Mouse (Mus musculus) intestine, postnatal 0 days (tissue): ENCODE data around the gene Rnd1. TPM values are rescaled to one million over a fixed set of nuclear protein-coding genes. Genes with fewer than 3 reads are reported as not detected.
A peak's percentile ranks its signal among the peaks of the same experiment; 100 is the strongest.

ENCODE experiments used
- ATAC-seq: fragments of 200-750 bp; cut with Nextera tagmentation; 2 replicates; pipeline ENCODE4 v1.8.0; 2017; ENCODE audit warnings: mild to moderate bottlenecking, moderate TSS enrichment, moderate library complexity
- H3K27ac ChIP-seq: fragments of 300-500 bp; sonication (generic); 2 replicates; pipeline ENCODE4 v1.5.1; 2014; ENCODE audit warnings: mild to moderate bottlenecking, low read depth, low read length, moderate library complexity
- H3K27me3 ChIP-seq: fragments of 300-500 bp; sonication (generic); replicated peaks from 2 replicates; pipeline ENCODE4 v1.6.1; 2014; ENCODE audit warnings: low read length, mixed read lengths; ENCODE audit not compliant: control insufficient read depth, insufficient read depth
- H3K36me3 ChIP-seq: fragments of 300-500 bp; sonication (generic); 2 replicates; pipeline ENCODE4 v1.6.1; 2014; ENCODE audit warnings: mild to moderate bottlenecking, moderate library complexity; ENCODE audit not compliant: control insufficient read depth, insufficient read depth
- H3K4me1 ChIP-seq: fragments of 300-500 bp; sonication (generic); replicated peaks from 2 replicates; pipeline ENCODE4 v1.6.1; 2014; ENCODE audit warnings: antibody characterized with exemption, low read length, mixed read lengths; ENCODE audit not compliant: control insufficient read depth, insufficient read depth
- H3K4me2 ChIP-seq: fragments of 300-500 bp; sonication (generic); replicated peaks from 2 replicates; pipeline ENCODE4 v1.6.1; 2014; ENCODE audit warnings: low read depth, mild to moderate bottlenecking, moderate library complexity
- H3K4me3 ChIP-seq: fragments of 300-500 bp; sonication (generic); 2 replicates; pipeline ENCODE4 v1.5.1; 2014; ENCODE audit warnings: low read depth, low read length
- H3K9ac ChIP-seq: fragments of 300-500 bp; sonication (generic); 2 replicates; pipeline ENCODE4 v1.6.1; 2014; ENCODE audit warnings: mild to moderate bottlenecking, low read depth, low read length
- H3K9me3 ChIP-seq: fragments of 300-500 bp; sonication (generic); 2 replicates; pipeline ENCODE4 v1.6.1; 2016; ENCODE audit warnings: mixed run types; ENCODE audit not compliant: control insufficient read depth
- CTCF ChIP-seq: sonication (generic); IDR thresholded peaks from 2 replicates; pipeline ENCODE4 v1.5.1; 2016; ENCODE audit warnings: low read depth, mild to moderate bottlenecking, control low read depth, antibody characterized with exemption, moderate library complexity
- whole genome bisulfite sequencing: fragments of 180-500 bp; shearing (Covaris S2); extraction: QIAGEN DNeasy Blood & Tissue Kit; methylation state at CpG from one replicate; pipeline ENCODE4 v1.1.7; 2014; 5-methylcytosine and 5-hydroxymethylcytosine counted together
- polyA plus RNA-seq: library from polyadenylated mRNA; unstranded; fragments of >200 nt; fragmentation: Nextera tagmentation; extraction: Ambion mirVana; gene quantifications from 2 replicates; pipeline ENCODE4 v1.2.1, GENCODE M21; 2015

Gene Rnd1
- polyA plus RNA-seq, result 1.1 and 1.4 TPM in 2 replicates

DNA sequence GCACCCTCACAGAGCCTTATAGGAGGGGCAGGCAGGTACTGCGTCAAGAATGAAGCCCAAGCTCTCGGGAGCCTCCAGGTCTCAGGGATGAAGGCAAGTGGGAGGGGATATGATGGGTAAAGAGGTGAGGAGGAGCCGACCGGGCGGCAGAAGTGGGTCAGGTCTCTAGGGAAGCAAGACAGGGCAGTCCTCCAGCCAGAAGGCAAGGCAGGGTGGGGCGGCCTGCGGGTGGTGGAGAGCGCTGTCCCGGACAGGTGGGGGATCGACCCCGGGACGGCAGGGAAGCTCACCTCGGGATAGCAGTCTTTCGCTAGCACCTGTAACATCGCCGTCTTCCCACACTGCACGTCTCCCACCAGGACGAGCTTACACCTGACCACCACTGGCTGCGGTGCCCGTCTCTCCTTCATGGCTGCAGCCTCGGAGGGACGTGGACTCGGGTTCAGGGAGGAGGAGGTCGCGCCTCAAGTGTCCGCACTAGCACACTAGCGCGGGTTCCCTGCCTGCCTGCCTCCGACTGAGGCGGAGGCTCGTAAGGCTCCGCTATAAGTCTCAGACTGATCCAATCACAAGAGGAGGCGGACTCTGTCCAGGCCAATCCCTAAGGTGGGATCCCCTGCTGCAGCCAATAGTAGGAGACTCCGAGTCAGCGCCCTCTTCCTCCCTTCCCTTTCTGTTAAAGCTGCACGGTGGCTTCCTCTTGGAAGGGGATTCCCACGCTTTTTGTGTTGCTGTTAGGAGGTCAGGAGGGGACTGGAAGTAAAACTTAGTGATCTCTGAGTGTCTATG, at the start of gene Rnd1:
Gene Rnd1 (minus strand): TSS at position 522 of the 789 bp plus-strand sequence.
- Histone ChIP-seq H3K9me3 (no peaks in the 10 kb centered on the region), H3K27me3 (peaks cover 43% of the 10 kb centered on the region), H3K27ac (no peak within 1 kb of the TSS), H3K4me3 (peak within 1 kb of the TSS; percentile 45), H3K9ac (no peak within 1 kb of the TSS), H3K36me3 (no peaks in the 10 kb centered on the region), H3K4me2 (peak within 1 kb of the TSS; percentile 74), H3K4me1 (peaks cover 6% of the 10 kb centered on the region; the same call in 1 of the 2 replicates)
- under 1% methylated on average over 37 of the region's 37 CpGs for WGBS
- peak; percentile 32; the same call in 1 of the 2 replicates for TF ChIP-seq CTCF
- peak; percentile 94 for ATAC-seq

DNA sequence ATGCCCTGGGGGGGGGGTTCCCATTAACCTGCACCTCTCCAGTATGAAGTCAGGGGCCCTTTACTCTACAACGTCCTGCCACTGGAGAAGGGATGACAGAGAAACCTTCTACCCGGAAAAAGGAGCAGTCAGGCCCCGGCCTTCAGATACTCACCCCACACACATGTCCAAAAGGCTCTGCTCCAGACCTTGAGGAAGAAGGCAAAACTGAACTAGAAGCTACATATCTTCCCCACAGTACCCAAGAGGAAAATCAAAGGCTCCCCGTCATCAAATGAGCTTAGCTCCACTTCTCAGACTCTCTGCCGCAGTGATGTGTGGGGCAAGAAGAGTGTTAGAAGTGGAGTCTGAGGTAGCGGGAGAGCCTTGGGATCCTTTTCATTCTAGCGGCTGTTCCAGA, 49.5 kb upstream of the Rnd1 start:
- no peak for ATAC-seq
- H3K36me3 ChIP-seq, result no peaks in the 10 kb centered on the region
- peak overlapping the region; percentile 98 for H3K4me2 ChIP-seq
- WGBS, result 56% methylated on average over 7 of the region's 7 CpGs
- no peaks in the 10 kb centered on the region; the same call in 1 of the 2 replicates for H3K4me1 ChIP-seq
- peak overlapping the region; percentile 61; the same call in 1 of the 2 replicates for H3K4me3 ChIP-seq
- no peak overlapping the region for H3K27ac ChIP-seq
- H3K27me3 ChIP-seq, result 0 out of 2 replicates have a peak, but pooled peaks cover 2% of the 10 kb centered on the region
- no peak for TF ChIP-seq CTCF
- H3K9me3 ChIP-seq, result no peaks in the 10 kb centered on the region
- no peak overlapping the region for H3K9ac ChIP-seq

DNA sequence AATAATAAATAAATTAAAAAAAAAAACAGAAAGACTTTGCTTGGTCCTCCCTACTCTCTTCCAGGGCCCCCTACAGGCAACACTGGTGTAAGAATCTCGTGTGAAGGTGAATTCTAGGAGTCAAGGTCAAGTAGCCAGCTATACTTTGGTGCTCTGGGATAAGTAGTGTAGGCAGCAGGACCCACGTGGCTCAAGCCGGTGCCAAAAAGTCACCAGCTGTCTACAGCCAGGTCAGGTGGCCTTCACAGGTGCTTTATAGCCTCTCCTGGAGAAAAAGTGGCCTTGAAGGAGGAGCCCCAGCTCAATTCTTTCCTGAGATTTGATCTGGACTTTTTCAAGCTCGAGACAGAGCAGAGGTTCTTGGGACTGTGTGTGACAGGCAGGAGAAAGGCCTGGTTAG, 48.8 kb upstream of the Rnd1 start:
- WGBS, result 85% methylated on average over 4 of the region's 4 CpGs
- H3K4me1 ChIP-seq, result no peaks in the 10 kb centered on the region; the same call in 1 of the 2 replicates
- no peaks in the 10 kb centered on the region for H3K36me3 ChIP-seq
- no peak for ATAC-seq
- no peak overlapping the region for H3K4me2 ChIP-seq
- H3K9me3 ChIP-seq, result no peaks in the 10 kb centered on the region
- 0 out of 2 replicates have a peak, but pooled peaks cover 2% of the 10 kb centered on the region for H3K27me3 ChIP-seq
- TF ChIP-seq CTCF, result no peak
- H3K27ac ChIP-seq, result no peak overlapping the region
- H3K4me3 ChIP-seq, result no peak overlapping the region
- H3K9ac ChIP-seq, result no peak overlapping the region

DNA sequence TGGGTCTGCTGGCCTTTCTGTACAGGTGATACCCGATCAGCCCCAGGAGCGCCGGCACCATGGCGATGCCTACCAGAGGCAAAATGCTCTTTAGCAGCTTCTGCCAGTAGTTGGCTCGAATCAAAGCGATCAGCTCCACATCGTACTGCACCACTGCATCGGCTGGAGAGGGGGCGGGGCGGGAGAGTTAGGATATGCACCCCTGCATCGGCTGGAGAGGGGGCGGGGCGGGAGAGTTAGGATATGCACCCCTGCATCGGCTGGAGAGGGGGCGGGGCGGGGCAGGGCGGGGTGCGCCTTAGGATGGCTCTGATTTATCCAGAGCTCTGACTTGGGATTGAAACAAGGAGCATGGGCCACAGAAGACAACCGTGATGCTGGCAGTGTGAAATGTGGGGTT, 47.2 kb upstream of the Rnd1 start:
- Histone ChIP-seq H3K4me1 (no peaks in the 10 kb centered on the region; the same call in 1 of the 2 replicates), H3K4me3 (no peak overlapping the region), H3K27ac (no peak overlapping the region), H3K9me3 (no peaks in the 10 kb centered on the region), H3K36me3 (no peaks in the 10 kb centered on the region), H3K4me2 (peak overlapping the region; percentile 30; the same call in 1 of the 2 replicates), H3K27me3 (0 out of 2 replicates have a peak, but pooled peaks cover 2% of the 10 kb centered on the region), H3K9ac (no peak overlapping the region)
- 33% methylated on average over 19 of the region's 19 CpGs for WGBS
- no peak for TF ChIP-seq CTCF
- no peak for ATAC-seq

DNA sequence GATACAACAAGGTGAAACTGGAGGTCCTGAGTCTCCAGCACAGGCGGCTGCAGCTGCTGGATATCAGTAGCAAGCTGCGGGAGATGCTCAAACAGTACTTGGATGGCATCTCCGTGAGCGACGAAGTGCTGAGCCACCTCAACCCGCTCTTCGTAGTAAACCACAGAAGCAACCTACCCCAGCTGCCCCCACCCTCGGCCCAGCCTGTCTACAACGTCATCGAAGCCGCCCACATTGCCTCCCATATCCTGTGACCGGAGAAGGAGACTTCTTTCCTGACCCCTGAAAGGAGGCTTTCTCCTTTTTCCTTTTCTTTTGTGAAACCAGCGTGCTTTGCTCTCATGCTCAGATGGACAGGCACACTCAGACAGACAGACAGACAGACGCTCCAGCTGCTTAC, 45.6 kb upstream of the Rnd1 start:
- Histone ChIP-seq H3K4me3 (no peak overlapping the region), H3K9ac (no peak overlapping the region), H3K36me3 (no peaks in the 10 kb centered on the region), H3K9me3 (no peaks in the 10 kb centered on the region), H3K4me2 (no peak overlapping the region), H3K27ac (no peak overlapping the region), H3K27me3 (no peaks in the 10 kb centered on the region), H3K4me1 (no peaks in the 10 kb centered on the region; the same call in 1 of the 2 replicates)
- no peak for ATAC-seq
- 65% methylated on average over 14 of the region's 14 CpGs for WGBS
- TF ChIP-seq CTCF, result no peak

DNA sequence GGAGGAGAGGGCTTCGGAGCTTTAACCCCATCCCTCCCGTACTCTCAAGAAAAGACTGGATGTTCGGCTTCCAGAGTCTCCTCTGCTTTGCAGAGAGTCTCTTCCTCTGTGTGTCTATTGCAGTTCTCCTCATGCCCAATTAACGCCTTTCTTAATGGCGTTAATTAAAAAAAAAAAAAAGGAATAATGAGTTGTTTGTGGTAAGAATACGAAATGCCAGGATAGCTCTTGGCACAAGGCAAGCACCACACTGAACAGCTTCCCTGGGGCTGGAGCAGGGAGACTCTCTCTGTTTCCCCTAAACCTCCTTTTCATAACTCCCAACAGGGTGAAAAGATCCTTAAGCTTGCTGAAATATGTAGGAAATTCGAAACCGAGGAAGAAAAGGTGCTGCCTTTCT, 44.9 kb upstream of the Rnd1 start:
- 86% methylated on average over 8 of the region's 8 CpGs for WGBS
- no peaks in the 10 kb centered on the region for H3K36me3 ChIP-seq
- H3K4me3 ChIP-seq, result no peak overlapping the region
- no peaks in the 10 kb centered on the region; the same call in 1 of the 2 replicates for H3K4me1 ChIP-seq
- no peak for TF ChIP-seq CTCF
- ATAC-seq, result no peak
- H3K27ac ChIP-seq, result no peak overlapping the region
- H3K4me2 ChIP-seq, result no peak overlapping the region
- no peak overlapping the region for H3K9ac ChIP-seq
- no peaks in the 10 kb centered on the region for H3K27me3 ChIP-seq
- H3K9me3 ChIP-seq, result no peaks in the 10 kb centered on the region
